Mouse (Mus musculus) erythroblast, embryonic 14.5 days (primary cell): ENCODE data around the gene Ccdc155.

Experiments used
- GATA1 ChIP-seq: IDR thresholded peaks from 2 replicates; pipeline ENCODE4 v1.6.1; 2012; ENCODE audit warnings: low read length, inconsistent platforms, mixed read lengths
- TAL1 ChIP-seq: IDR thresholded peaks from 3 replicates; pipeline ENCODE4 v1.6.1; 2012; ENCODE audit warnings: low read length, inconsistent platforms, mixed read lengths

DNA sequence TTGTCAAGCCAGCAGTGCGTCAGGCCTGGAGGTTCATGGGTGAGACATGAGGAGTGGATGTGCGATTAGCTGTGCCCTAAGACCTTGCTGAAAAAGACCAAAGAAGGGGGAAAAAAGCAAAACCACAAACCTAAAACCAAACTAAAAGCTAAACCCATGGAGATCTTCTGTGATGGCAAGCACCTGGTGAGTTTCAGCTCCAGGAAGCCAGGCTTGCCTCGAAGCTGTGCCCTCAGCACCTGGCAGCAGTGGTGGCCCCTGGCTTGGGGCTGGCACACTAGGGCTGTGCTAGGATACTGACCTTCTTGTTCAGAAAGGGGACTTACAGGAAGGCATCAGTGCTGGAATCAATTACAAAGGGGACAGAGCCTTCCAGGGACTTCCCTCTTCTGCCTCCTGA lies 63.4 kb downstream of the Ccdc155 start:
- TF ChIP-seq TAL1 = no peak
- TF ChIP-seq GATA1 = no peak
